Mouse (Mus musculus) regulatory T cell (primary cell): Measurements from ENCODE around the gene Tfpi.

ENCODE experiments used
- in situ Hi-C: fragments of 300-600 bp; cut with MboI, MseI; formaldehyde crosslinking; loops from one replicate; pipeline ENCODE4 v1.15.1; 2025; ENCODE audit warnings: high pct_unique_total_duplicates

The Tfpi gene

GRCm38 (mm10) chr2:84475601-84476000, 974 bp downstream of the Tfpi start:
- in situ Hi-C loops: loop anchor here (25.0 kb wide), 1 partner anchor 562 kb away; the partner anchor contains the start of genes P2rx3, Ssrp1 and Tnks1bp1

GRCm38 (mm10) chr2:84474651-84475050, 1.9 kb downstream of the Tfpi start:
- in situ Hi-C loops: loop anchor here (25.0 kb wide), 1 partner anchor 563 kb away; the partner anchor contains the start of genes P2rx3, Ssrp1 and Tnks1bp1

- in situ Hi-C loops: no loop called here
These were observed 2.5 kb downstream of the Tfpi start for GRCm38 (mm10) chr2:84473941-84474530.

GRCm38 (mm10) chr2:84467391-84467790, 9.2 kb downstream of the Tfpi start:
- in situ Hi-C loops: no loop called here

- in situ Hi-C loops: no loop called here
These were observed 11.6 kb downstream of the Tfpi start for GRCm38 (mm10) chr2:84464956-84465355.

- in situ Hi-C loops: no loop called here
These were observed 14.2 kb downstream of the Tfpi start for GRCm38 (mm10) chr2:84462411-84462810.

GRCm38 (mm10) chr2:84459651-84460177, 16.9 kb downstream of the Tfpi start:
- in situ Hi-C loops: loop anchor here (5.0 kb wide), 1 partner anchor 203 kb away; no protein-coding TSS in a partner anchor

GRCm38 (mm10) chr2:84457221-84457620, 19.4 kb downstream of the Tfpi start:
- in situ Hi-C loops: loop anchor here (5.0 kb wide), 1 partner anchor 205 kb away; no protein-coding TSS in a partner anchor

GRCm38 (mm10) chr2:84455236-84455799, 21.3 kb downstream of the Tfpi start:
- in situ Hi-C loops: loop anchor here (5.0 kb wide), 1 partner anchor 207 kb away; no protein-coding TSS in a partner anchor

GRCm38 (mm10) chr2:84454551-84455235, 21.9 kb downstream of the Tfpi start:
- in situ Hi-C loops: loop anchor here (5.0 kb wide), 1 partner anchor 208 kb away; no protein-coding TSS in a partner anchor

- in situ Hi-C loops: no loop called here
These were observed 22.5 kb downstream of the Tfpi start for GRCm38 (mm10) chr2:84454051-84454450.

- in situ Hi-C loops: no loop called here
These were observed 31.1 kb downstream of the Tfpi start for GRCm38 (mm10) chr2:84445499-84445898.

GRCm38 (mm10) chr2:84441940-84442339, 34.6 kb downstream of the Tfpi start:
- in situ Hi-C loops: no loop called here

GRCm38 (mm10) chr2:84429724-84430123, 46.9 kb downstream of the Tfpi start:
- in situ Hi-C loops: loop anchor here (5.0 kb wide), 1 partner anchor 432 kb away; no protein-coding TSS in a partner anchor

- in situ Hi-C loops: loop anchor here (5.0 kb wide), 1 partner anchor 432 kb away; no protein-coding TSS in a partner anchor
These were observed 47.7 kb downstream of the Tfpi start for GRCm38 (mm10) chr2:84428836-84429235.

GRCm38 (mm10) chr2:84426531-84426930, 50.0 kb downstream of the Tfpi start:
- in situ Hi-C loops: loop anchor here (5.0 kb wide), 1 partner anchor 429 kb away; no protein-coding TSS in a partner anchor

- in situ Hi-C loops: loop anchor here (5.0 kb wide), 1 partner anchor 428 kb away; no protein-coding TSS in a partner anchor
These were observed 51.4 kb downstream of the Tfpi start, which contains the start of gene Calcrl for GRCm38 (mm10) chr2:84425138-84425537. Gene Calcrl (minus strand): TSS chr2:84425411.

- in situ Hi-C loops: no loop called here
These were observed 60.1 kb downstream of the Tfpi start for GRCm38 (mm10) chr2:84416501-84416900.

- in situ Hi-C loops: no loop called here
These were observed 66.6 kb downstream of the Tfpi start for GRCm38 (mm10) chr2:84409796-84410592.

GRCm38 (mm10) chr2:84404834-84405233, 71.7 kb downstream of the Tfpi start:
- in situ Hi-C loops: no loop called here

- in situ Hi-C loops: no loop called here
These were observed 73.9 kb downstream of the Tfpi start for GRCm38 (mm10) chr2:84402713-84403112.
